Mouse (Mus musculus): ENCODE results near the gene 4931422A03Rik. TPM values are rescaled to one million over a fixed set of nuclear protein-coding genes. Genes with fewer than 3 reads are reported as not detected.

4931422A03Rik gene
- total RNA-seq, 2 experiments from 2014 or later: not detected

Other genes with a start within 250 kb of the 4931422A03Rik start
- gene Caprin1, start 230.7 kb downstream of the 4931422A03Rik start, total RNA-seq (2021): 100 to 1,000 TPM; 211 to 220 TPM
- 10 to 100 TPM; 16.9 to 22.2 TPM for gene Lmo2, start 70.4 kb downstream of the 4931422A03Rik start, total RNA-seq (2021)
- gene Fbxo3, start 640 bp downstream of the 4931422A03Rik start, total RNA-seq (2021): 10 to 100 TPM; 54.1 to 55.5 TPM
- under 1 TPM; 0.17 to 0.34 TPM for gene Gm10912, start 37.5 kb upstream of the 4931422A03Rik start, total RNA-seq (2021)
- gene Gm10799, start 40.2 kb upstream of the 4931422A03Rik start, total RNA-seq (2021): not detected
- gene Cd59b, start 41.5 kb upstream of the 4931422A03Rik start, total RNA-seq (2021): 1 to 10 TPM; 1.7 to 2.7 TPM
- 10 to 100 TPM; 42.6 to 52.3 TPM for gene Cd59a, start 67.4 kb upstream of the 4931422A03Rik start, total RNA-seq (2021)
- under 1 TPM; 0.48 to 0.63 TPM for gene A930018P22Rik, start 94.4 kb upstream of the 4931422A03Rik start, total RNA-seq (2021)